Mouse (Mus musculus): ENCODE results near the gene Rcvrn.

Rcvrn gene

DNA sequence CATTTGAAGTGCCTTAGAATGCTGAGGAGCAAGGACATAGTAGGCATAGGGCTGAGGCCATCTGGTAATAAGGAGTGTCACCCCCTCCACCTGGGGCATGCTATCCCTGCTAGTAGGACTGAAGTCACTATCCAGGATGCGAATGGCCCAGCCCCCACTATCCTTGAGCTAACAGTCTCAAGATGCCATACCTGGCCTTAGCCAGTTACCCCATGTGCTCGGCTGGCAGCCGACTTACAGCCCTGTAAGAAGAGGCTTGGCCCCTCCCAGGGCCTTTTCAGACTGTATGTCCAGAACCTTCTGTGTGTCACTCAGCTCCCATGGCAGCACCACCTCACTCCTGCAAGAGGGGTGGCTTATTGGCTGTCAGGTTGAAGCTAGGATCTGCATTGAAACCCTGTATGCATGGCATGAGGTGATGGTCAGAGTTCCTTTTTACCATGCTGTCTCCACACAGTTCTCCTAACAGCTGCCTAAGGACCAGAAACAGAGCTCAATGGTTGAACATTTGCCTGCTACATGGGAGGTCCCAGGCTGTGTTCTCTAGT is 26.6 kb upstream of the Rcvrn start:
- no peak for DNase-seq (ENCODE audit: low spot score)

DNA sequence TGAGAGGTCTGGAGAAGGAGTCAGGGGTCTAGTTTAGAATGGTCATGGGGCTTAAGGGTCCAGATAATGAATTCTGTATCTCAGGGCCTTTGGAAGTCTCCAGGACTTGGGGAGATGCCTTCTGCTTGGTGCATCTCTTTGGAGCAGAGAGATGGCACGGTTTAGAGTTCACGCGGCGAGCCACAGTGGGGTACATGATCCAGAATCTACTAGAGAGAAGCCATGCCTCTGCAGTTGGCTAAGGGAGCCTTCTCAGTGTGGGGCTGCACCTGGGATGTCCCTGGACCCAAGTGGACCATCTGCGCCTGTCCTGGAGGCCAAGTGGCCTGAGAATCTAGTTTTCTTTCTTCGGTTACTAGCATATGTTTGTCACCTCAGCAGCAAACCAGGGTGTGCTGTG is 25.1 kb upstream of the Rcvrn start:
- no peak for DNase-seq (ENCODE audit: low spot score)

DNA sequence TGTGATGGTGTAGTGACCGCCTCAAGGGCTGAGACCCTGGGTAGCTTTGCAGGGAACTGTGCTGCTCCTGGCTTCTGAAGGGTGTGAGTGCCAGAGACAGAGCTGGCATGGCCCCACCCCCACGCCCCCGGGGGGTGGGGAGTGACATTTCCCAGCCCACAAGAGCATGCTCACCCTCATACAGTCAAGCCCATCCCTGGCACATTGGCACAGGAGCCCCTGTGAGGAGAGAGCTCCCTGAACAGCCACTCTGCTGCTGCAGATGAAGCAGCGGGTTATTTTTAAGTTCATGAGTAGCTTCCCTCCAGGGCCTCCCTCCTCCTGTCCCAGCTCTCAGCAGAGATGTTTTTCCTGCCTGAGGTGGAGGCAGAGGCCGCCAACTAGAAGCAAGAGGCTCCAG is 23.0 kb upstream of the Rcvrn start:
- no peak for DNase-seq (ENCODE audit: low spot score)

DNA sequence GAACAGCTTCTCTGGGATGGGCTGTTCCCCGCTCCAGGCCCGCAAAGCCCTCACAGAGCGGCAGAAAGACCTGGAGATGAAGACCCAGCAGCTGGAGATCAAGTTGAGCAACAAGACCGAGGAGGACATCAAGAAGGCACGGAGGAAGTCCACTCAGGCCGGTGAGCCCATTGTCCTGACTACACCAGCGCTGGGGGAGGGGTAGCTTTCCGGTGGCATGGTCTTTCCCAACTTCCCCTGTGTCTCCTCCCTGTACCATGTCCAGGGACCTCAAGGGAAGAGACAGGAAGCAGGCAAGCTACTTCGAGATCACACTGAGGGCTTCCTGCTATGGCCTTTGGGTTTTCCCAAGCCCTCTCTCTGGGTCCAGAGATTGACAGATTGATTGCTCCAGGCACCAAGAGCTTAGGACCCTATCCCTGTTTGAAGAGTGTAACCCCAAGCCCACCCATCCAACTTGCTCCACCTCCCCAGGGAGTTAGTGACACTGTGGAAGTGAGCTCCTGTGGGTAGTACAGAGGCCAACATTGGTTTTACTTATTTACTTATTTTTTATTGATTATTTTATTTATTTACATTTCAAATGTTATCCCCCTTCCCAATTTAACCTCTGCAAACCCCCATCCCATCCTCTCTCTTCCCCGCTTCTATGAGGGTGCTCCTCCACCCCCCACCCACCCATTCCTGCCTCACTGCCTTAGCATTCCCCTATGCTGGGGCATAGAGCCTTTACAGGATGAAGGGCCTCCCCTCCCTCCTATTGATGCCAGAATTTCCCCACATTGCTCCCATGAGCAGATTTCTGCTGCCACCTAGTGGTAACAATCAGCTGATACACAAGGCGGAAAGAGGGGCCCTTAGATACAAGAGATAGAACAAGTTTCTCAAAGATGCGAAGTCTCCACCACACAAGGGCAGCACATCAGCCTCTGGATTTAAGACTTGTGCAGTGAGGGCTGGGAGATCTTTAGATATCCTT is 19.3 kb upstream of the Rcvrn start:
- peak; percentile 38 for DNase-seq (ENCODE audit: low spot score)

DNA sequence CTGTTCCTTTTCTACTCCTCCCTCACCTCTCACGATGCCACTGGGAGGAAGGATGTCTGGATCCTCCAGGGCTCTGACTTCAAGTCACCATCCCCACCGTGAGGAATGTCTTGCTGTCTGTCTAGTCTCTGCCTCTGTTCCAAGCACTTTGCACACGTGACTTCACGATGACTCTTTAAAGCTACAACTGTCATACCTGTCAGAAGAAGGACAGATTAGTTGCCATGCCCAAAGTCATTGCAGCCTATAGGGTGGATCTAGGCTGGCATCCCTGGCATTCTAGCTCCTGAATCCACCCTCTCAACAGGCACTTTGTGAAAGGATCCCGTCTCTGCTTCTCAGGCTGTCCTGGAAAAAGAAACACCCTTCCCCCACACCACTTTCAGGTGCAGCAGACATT is 15.8 kb upstream of the Rcvrn start:
- DNase-seq (ENCODE audit: low spot score): no peak

DNA sequence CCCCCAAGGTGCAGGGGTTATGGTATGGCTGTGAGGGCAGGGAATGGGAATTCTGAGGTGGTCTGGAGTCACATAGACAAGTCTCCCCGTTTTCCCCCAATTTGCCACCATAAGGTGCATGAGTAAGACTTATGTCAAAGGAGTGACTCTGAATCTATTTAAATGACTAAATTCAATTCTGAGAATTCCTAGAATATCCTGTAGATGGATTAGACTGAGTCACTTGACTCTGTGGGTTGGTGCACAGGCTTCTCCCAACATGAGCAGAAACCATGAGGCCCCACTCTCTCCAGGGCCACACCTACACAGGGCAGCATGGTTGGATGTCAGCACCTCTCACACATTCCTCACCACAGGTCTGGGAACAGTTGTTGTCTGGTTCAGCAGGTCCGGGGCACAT is 15.2 kb upstream of the Rcvrn start:
- DNase-seq (ENCODE audit: low spot score): no peak

DNA sequence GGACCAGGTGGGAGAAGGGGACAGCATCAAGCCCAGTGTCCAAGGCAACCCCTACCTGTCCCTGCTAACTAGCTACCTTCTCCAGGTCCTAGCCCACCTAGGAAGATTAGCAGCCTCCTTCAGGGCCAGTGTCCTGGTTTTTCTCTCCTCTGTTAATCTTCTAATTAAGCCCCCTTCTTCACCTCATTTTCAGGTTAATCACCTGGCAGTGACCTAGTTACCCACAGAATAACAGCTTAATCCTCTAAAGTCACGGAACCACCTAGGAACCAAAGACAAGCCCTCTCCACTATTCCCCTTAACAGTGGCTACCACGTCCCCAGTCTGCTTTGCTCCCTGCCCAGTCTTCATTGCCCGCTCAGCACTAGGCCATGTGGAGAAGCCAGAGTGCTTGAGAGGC is 13.3 kb upstream of the Rcvrn start:
- no peak for DNase-seq (ENCODE audit: low spot score)

DNA sequence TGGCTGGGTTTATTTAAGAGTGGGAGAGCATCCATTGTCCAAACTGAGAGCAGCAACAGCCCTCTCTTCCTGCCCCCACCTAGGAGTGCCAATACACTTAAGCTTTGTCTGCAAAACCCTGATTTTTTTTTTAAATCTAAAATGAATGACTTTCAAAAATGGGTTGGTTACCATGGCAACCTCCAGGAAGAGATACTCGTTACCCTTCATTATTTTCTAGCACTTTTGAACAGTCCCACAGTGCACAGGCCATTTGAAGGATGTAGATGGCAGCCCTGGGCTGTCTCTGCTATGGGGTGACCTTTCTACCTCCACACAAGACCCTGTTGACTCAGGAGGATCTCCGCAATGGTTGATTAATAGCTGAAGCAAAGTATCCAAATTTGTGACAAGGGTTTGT is 9.0 kb upstream of the Rcvrn start:
- DNase-seq (ENCODE audit: low spot score): no peak

DNA sequence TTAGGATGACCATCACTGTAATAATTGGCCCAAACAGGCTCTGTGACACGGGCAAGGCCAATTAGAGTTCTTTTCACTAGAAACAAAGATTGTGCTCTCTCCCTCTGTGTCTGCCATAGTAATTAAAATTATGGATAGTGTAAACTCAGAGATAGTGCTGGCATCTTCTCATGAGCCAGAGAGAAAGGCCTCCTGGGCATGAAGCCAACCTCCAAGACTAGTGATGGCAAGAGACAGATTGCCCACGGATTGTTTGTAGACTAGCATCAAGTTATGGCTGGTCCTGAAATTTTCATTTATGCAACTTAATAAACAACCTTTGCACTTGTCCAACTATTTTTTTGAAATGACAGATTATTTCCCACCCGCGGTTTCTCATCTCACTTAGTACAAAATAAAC is 17.9 kb downstream of the Rcvrn start:
- no peak for DNase-seq (ENCODE audit: low spot score)

DNA sequence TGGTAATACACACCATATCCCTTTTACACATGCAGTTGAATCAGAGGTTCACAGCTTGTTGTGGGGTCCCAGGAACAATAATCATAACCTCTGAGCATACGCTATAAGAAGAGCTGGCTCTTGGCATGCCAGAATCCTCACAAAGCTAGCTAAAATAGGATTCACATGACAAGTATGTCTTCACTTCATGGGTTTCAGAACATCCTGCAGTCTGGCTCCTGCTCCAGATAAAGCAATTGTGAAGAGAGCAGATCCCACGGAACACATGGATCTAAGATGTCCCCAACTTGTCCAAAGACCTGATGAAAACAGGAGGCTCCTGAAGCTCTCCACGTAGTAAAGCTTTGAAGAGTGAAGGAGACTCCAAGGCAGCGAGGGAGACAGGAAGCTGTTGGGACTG is 20.3 kb downstream of the Rcvrn start:
- DNase-seq (ENCODE audit: low spot score): no peak

DNA sequence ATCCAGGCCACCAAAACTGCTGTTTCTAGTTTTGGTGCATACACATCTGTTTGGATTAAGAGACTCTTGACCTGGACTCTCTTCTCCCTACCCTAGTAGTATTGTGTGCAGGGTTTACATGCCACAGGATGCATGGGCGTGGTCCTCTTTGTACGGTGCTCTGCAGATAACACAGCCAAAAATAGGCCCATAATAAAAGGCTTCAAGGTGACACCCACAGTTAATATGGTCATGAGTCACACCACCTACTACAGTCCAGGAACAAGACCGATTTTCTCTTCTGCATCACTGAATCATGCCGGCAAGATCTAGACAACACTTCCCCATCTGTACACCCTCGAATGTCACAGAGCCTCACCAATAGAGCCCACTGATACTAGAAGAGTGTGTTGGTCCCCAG is 26.4 kb downstream of the Rcvrn start:
- DNase-seq (ENCODE audit: low spot score): no peak

DNA sequence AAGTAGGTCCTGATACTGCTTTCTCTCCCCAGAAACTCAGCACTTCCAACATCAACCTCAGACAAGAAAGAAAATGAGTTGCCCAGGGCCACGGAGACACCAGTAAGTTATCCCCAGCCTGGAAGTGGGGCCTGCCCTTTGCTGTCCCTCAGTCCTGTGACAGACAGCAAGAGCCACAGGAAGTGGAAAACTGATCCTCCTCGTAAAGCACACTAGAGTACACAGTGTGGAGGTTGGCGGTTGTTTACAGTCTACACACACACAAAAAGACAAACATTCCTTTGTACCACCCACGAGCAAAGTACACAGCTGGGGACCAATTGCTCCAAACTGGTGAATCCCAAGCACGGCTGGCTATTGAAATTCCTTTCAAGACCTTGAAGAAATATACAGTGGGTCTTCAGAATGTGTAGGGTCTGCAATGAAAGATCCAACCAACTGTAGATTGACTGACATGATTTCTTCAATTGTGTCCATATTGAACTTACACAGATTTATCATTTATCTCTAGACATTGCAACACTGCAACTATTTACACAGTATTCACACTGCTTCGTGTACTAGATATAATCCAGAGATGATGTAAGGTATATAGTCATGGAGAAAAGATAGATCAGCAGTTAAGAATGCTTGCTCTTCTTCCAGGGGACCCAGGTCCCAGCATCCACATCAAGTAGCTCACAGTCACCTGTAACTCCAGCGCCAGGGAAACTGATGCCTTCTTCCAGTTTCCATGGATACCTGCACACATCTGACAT is 27.5 kb downstream of the Rcvrn start:
- DNase-seq (ENCODE audit: low spot score): no peak

DNA sequence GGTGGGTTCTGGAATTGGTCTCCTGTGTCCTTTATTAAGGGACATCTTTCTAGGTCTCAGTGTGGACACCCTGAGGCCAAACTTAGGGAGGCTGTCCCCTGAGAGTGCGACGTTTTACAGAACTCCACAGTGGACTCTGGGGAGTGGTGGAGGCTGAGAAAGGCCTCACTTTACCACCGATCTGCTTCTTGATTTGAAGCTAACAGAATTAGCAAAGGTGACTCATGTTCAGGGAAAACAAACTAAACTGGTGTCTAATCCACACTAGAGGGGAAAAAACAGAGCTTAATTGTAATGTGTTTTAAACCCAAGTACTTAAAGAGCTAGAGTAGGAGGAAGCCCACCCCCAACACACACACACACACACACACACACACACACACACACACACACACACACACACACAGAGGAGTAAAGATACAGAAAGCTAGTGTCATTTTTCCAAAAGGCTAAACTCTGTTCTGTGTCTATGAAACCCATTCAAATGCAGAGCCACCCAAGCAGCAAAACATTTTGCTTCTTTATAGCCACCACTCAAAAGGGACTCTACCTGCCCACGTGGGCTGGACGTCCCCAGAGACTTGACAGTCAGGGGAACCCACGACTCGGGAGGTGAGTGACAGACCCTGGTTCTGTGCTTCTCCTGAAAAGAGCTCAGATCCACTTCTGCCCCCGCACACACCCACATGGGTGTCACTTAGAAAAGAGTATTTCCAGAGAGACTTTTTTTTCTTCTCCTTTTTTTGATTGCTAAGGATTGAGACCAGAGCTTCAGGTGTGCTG is 28.3 kb downstream of the Rcvrn start:
- DNase-seq (ENCODE audit: low spot score): no peak

DNA sequence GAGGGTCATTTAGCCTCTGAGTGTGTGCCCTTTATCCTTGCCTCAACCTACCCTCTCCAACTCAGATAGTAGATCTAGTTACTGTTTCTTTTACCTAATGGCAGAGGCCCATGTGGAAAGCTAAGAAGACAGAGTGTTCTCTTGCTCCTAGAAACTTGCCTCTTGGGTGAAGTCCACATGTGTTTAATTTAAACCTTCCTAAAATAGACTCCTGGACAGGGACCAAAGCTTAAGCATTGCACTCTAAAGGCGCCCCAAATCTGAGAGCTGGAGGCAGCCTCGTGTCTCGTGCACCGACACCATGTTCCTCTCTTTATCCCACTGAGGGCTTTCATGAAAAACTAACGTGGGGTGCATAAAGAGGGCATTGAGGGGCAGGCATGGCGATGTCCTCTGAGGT is 32.0 kb downstream of the Rcvrn start:
- no peak for DNase-seq (ENCODE audit: low spot score)

DNA sequence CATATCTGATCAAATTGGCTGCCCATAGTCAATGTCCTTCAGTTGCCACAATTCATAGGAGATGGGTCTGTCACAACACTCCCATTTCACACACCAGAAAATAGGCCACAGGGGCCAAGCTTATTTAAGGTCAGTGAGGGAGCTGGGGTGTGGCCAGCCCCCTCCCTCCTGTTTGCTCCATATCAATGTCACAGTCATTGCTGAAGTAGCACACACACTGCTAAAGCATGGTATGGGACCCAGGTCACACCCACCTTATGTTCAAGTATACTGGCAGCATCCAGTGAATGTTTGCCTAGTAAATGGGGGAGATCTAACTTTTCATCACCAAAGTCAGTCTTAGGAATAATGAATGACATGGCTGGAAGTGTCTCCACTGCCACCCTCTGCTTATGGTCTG is 33.6 kb downstream of the Rcvrn start:
- no peak for DNase-seq (ENCODE audit: low spot score)

DNA sequence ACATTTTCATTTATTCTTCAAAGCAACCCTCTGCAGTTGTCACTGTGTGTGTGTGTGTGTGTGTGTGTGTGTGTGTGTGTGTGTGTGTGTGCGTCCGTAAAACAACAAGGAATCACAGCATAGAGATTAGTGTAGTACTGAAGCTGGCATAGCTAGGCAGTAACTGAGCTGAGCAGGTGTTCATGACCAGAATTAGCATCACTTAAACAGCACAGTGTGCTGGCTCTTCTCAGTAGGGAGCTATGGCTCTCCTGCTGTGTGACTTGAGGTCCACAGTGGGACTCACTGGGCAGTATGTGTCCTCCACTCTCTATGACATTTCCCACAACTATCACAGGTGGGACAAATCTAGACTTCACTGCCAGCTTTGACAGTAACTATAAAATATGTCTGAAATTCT is 35.9 kb downstream of the Rcvrn start:
- no peak for DNase-seq (ENCODE audit: low spot score)

DNA sequence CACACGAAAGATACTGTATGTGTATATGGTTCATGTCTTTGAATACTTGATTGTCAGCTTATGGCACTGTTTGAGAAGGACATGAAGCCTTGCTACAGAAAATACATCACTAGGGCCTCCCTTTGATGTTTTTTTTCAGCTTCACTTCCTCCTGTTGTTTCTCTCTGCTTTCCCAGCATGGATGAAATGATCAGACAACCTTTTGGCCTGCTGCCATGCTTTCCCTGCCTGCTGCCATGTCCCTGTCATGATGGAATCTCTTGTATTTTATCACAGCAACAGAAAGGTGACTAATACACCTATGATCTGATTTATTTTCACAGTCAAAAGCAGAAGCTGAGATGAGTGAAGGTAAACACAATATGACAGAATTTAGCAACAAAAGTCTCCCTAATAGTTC is 38.6 kb downstream of the Rcvrn start:
- DNase-seq (ENCODE audit: low spot score): no peak

DNA sequence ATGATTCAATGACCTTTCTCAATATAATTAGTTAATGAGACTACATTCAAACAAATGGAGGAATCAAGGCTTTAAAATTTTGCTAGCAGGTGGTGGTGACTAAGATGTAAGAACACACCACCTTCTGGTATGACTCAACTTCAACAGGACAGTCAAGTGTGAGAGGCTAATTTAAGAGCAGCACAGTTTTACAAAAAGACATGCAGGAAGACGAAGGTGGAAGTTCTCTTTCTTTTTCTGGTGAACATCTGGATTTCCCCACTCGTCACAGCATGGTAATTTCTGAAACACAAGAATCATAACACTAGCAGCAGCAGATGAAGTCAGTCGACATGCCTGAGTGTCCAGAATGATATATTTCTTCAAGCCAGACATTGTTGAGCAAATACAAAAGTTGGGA is 39.5 kb downstream of the Rcvrn start:
- DNase-seq (ENCODE audit: low spot score): no peak

DNA sequence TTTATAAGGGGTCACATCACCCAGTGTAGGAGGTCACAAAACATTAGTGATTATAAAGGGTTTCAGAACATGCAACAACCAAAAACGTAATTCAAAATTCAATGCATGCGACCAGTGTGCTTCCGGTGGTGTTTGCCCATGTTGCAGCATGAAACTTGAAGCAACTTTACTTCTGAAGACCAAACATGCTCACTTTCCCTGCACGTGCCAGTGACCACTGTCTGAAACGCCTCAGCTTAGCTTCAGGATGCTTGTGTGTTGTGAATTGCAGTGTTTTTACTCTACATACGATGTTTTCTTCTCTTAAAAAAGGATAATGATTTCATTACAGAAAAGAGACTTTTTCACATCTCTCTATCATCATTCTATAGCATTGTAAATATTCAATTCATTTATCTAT is 43.2 kb downstream of the Rcvrn start:
- DNase-seq (ENCODE audit: low spot score): no peak

DNA sequence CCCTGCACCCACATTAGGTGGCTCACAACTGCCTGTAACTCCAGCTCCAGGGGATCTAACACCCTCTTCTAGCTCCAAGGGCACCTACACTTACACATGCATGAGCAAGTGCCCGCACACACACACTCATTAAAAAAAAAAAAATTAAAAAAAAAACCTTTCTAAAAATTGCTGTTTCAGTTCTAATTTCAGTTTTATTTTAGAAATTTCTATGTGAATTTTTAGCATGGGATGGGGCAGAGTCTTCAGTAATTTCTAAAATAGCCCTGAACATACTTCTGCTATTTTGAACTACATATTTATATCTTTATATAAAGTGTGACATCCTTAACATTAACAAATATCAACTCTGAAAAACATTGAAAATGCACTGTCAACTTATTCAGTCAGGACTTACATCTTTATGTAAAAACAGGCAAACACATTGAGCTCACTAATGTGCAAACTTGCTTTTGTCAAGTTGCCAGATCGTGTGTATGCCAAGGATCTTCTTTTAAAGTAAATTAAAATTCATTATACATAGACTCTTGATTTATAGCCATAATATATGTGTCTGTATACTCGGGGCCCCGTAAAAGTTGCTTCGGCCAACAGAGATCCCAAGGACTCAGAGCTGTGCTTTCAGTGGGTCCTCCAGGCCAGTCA is 43.8 kb downstream of the Rcvrn start:
- DNase-seq (ENCODE audit: low spot score): no peak

DNA sequence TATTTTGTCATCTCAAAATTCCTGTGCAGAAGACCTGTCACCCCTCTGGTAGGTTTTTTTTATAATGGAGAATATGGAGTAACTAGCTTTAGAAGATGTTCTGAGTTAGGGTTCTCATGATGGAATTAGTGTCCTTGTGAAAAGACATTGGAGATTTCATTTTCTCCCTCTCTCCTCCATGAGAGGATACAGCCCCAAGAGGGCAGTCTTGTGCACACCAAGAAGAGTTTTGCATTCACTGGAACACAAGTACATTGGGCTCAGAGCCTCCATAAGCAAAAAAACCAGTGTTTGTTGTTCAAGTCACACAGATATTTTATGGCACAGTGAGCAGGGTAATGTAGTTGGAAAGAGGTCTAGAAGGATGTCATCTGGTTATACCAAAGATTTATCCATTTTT is 46.4 kb downstream of the Rcvrn start:
- no peak for DNase-seq (ENCODE audit: low spot score)
